Mouse (Mus musculus): Measurements from ENCODE around the gene Fli1. TPM values are rescaled to one million over a fixed set of nuclear protein-coding genes. Genes with fewer than 3 reads are reported as not detected.

The Fli1 gene
- total RNA-seq, 2 experiments from 2014 or later, result 16.2 to 16.6 TPM

DNA sequence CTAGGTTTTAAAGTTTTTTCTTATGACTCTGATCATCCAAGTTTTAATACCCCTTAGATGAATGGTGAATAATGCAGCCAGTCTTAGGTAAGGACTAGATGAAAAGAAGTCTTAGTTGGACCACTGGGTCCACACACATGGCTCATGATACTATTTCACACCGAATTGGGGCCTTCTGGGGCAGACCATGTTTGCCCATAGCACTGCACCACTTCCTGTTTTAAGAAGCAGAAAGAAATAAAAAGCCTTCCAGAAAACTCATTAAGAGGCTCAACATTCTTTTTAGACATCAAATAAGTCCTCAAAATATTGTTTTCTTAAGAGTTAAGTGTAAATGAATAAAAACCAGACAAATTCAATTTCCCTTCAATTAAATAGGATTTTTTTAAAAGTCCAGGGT lies 11.7 kb downstream of the Fli1 start:
- intact Hi-C loops (cut with DNase I; ENCODE audit: low total_unique reads), result no loop called here
- DNase-seq, result no peak

DNA sequence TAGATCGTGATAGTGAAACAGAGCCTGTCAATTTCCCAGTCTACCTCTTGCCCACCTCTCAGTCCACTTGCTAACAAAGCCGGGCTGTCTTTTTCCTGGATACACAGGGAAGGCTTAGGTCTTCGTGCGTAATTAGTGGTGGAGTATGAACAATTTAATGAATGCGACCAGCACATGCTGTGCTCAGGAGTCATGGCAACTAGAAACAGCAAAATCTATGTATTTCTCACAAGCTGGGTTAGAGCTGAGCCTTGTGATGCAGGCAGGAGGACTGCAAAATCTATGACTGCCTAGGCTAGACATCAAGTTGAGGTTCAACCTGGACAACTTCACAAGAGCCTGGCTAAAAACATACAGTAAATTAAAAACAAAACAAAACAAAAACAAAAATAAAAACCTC lies 12.5 kb downstream of the Fli1 start:
- intact Hi-C loops (cut with DNase I; ENCODE audit: low total_unique reads), result no loop called here
- no peak for DNase-seq

DNA sequence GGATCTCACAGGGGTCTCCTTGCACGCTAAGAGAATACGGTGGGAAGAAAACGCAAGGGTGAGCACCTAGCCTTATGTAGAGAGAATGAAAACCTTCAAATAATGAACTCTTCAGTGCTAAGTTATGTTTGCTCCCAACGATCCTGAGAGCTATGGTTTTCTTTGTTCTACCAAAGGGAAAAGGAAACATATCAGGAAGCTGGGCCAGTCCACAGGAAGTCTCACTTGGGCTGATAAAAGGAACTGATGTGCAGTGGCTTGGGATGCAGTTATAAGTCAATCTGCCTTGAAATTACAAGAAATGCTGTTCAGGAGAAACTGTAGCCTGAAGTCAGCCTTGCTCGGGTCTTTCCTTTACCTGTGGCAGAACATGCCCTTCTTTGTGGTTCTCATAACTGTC lies 13.1 kb downstream of the Fli1 start:
- intact Hi-C loops (cut with DNase I; ENCODE audit: low total_unique reads), result no loop called here
- no peak for DNase-seq

DNA sequence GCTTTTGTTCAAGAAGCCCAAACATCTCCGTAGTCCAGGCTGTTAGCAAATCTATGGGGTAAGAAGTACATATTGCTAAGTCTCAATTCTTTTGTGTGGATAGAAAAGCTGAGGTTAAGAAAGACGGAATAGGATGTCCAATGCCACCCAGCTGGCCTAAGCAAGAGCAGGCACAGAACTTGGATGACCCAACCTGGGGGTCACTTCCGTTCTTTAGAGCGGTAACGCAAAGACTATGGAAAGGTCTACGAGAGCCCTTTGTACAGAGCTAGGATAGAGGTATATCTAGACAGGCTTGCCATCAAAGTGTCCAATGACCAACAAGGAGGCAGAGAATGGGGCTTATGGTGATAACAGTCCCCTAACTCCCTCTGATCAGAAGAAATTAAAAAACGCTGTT lies 15.3 kb downstream of the Fli1 start:
- no peak for DNase-seq
- intact Hi-C loops (cut with DNase I; ENCODE audit: low total_unique reads), result no loop called here

DNA sequence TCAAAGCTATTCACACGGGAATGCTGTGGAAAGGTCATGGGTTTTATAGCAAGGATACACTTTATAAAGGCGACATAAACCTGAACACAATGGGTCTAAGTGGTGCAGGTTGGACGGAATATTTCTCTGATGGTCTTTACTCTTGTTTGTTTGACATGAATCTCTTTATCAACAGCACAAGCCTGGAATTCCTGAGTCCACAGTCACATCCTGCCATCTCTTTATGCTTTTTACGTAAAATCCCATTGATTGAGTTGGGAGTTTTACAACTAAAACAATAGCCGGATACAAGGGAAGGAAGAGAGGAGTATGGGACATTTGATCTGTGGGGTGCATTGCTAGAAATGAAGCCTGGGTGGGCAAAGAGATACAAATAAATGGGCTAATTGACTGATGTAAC lies 16.9 kb downstream of the Fli1 start:
- intact Hi-C loops (cut with DNase I; ENCODE audit: low total_unique reads), result no loop called here
- DNase-seq, result no peak

DNA sequence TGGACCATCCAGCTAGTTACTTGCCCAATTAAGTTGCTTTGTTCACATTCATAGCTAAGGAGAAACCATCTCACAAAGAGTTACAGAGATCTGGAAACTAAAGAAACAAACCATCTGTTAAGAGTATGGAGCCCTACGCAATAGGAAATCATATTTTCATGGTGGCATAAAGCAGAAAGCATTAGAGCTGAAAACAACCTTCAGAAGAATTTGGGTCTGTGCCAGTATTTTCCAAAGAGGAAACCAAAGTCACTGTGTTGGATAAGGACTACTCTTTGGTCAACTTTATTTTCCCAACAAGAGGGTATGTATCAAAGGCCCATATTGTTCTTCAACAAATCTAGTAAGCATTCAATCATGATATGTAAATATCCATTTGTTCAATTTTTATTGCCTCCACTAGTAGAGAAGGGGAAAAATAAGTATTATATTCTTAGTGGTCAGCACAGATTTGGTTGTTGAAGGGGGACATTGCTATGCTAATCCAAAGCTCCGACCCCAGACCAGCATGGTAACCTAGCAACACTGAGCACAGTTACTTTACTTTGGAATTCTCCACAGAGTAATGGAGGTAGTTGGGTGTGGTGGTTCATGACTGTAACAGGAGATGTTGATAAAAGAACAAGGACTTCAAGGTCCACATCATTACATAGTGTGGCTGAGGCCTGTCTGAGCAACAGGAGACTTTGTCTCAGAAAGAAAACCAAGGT lies 20.0 kb downstream of the Fli1 start:
- no peak for DNase-seq
- intact Hi-C loops (cut with DNase I; ENCODE audit: low total_unique reads), result no loop called here

DNA sequence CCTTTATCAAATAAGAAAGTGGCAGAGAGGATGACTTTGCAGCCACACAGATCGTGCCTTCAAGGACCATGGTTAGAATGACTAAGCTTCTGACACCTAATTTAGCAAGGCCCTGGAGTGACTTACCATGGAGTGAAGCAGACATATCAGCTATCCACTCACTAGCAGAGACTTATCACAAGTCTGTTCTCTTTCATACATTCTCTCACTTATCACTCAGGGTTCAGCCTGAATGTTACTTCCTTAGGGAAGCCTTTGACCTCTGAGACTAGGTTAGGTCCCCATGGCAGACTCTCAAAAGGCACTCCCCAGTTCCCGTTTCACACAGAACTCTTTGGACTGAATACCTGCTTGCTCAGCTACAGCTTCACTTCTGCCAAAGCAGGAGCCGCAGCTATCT lies 21.3 kb downstream of the Fli1 start:
- DNase-seq, result no peak
- intact Hi-C loops (cut with DNase I; ENCODE audit: low total_unique reads), result no loop called here

DNA sequence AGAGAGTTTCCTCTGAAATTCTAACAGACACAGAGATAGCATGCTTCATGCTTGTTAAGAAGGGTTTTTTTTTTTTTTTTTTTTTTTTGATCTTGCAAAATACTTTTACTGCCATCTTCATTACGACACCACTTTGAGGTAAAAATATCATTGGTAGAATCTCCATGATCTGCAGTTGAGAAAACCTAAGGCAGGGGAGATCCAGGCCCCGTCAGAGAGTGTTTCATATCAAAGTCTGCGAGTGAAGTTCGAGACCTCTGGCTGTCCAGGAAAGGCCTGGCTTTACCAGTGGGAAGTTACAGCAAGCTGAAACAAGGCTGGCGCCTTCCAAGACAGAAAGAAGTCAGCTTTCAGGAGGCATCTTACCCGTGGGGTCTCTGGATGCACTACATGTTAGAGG lies 21.8 kb downstream of the Fli1 start:
- DNase-seq, result no peak

DNA sequence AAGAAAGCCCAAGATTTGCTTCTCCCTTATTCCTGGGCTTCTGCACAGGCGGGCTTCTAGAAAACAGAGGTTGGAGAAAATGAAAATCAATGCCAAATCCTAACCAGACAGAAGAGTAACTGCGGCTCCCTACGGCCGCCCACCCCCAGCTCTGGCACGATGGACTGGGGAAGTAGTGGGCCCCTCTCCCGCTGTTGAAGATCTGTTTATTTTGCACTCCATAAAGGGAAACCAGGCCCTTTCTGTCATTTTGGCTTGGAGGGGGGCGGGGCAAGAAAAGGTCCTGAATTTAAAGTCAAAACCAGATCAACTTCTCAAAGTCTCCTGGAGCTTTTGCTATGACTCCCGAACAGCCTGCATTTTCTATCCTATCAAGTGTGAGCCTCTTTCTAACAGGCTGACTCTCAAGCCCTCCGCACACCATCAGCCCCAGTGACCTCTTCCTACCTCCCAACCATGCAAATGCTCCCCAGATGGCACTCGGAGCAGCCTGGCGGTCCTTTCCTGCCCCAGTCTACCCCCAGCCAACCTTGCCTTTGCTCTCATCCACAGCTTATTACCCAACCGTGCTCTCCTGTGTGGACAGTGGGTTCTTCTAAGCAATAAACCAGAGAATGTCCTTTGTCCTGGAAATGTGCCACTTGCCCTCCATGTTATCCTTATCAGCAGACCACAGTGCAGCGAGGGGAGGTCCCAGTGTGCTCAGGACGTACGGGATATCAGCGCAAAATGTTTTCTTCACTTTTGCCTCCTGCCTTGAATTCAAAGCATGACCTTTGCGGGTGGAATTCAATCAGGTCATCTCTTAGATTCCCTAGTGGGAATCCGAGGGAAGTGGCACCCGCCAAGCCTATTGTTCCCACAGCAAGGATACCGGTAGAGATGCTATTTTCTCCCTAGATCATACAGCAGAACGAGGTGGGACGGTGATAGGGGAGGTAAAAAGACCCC lies 23.3 kb downstream of the Fli1 start:
- DNase-seq, result no peak

More for the DNA sequence above, 21.8 kb downstream of the Fli1 start:
- intact Hi-C loops (cut with DNase I; ENCODE audit: low total_unique reads), result no loop called here

DNA sequence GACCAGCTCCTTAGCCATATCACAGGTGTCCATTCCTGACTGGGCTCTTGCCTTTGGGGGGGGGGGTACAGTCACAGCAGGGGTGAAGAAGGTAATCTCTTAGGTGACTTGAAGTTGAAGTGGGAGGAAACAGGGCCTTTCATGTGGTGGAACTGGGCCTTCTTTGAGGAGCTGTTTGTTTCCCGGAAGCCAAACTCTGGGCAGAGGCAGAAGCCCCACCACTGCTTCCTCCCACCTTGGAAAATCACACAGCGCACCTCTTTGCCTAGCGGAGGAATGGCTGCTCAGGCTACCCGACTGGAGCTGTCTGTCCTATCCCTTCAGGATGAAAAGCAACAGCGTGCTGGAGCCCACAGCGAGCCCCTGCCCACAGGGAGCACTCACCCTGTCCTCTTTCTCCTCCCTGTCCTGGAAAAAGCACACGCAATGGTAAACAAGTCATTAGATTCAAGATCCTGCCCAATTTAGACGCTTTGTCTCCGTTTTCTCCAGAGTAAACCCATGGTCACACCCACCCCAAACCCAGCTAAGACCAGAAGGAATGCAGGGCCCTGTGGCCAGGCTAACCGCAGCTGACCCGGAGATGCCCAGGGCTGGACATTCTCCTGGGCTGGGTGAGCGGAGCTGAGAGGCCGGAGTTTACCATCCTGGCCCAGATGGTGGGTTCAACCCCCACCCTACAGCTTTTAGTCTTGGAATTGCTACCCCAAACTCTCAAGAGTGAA lies 24.1 kb downstream of the Fli1 start:
- intact Hi-C loops (cut with DNase I; ENCODE audit: low total_unique reads), result no loop called here
- no peak for DNase-seq

More for the DNA sequence above, 23.3 kb downstream of the Fli1 start:
- intact Hi-C loops (cut with DNase I; ENCODE audit: low total_unique reads), result no loop called here

DNA sequence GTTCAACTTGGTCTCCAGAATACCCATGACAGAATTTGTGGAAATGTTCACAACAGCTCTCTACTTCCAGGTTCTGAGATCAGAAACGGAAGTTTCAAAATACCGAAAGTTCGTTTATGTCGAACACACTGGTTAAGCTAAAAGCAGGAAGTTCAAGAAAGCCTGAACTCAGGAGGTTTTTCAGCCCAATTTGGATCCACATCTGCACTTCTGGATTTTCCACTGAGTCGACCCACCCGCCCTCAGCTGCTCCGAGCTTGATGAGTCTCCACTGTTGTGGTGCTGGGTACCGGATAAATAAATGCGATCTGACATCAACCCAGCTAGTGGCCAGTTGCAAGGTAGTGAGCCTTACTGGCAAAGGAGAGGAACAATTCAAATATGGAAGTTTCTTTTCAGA lies 26.0 kb downstream of the Fli1 start:
- intact Hi-C loops (cut with DNase I; ENCODE audit: low total_unique reads), result no loop called here
- DNase-seq, result no peak

DNA sequence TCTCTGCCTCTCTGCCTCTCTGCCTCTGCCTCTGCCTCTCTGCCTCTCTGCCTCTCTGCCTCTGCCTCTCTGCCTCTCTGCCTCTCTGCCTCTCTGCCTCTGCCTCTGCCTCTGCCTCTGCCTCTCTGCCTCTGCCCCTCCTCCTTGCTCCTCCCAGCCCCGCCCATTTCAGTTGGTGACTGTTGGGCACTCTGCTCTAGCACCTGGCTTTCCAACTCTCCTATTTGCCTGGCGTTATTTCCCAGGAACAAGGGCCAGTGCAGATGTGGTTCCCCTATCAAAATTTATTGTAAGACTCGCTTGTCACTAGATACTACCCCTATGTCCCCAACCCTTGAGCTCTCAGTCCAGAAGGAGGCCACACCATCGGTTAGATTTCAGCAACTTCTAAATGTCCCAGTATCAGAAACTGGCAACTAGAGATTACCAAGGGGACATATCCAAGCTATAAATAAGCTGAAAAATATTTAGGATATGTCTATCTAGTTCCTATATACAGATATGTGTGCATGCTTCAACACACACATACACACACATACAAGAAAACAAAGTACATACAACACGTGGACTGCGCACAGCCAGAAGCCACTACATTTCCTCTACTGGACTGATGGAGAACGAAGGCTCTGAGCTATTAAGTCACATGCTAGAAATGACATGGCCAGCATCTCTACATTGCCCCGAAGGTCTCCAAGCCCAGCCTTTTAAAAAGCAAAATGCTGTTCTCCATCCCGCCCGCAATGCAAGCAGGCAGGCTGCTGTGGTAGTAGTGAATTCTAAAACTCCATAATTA lies 26.6 kb downstream of the Fli1 start:
- DNase-seq, result peak; percentile 27
- intact Hi-C loops (cut with DNase I; ENCODE audit: low total_unique reads), result no loop called here

DNA sequence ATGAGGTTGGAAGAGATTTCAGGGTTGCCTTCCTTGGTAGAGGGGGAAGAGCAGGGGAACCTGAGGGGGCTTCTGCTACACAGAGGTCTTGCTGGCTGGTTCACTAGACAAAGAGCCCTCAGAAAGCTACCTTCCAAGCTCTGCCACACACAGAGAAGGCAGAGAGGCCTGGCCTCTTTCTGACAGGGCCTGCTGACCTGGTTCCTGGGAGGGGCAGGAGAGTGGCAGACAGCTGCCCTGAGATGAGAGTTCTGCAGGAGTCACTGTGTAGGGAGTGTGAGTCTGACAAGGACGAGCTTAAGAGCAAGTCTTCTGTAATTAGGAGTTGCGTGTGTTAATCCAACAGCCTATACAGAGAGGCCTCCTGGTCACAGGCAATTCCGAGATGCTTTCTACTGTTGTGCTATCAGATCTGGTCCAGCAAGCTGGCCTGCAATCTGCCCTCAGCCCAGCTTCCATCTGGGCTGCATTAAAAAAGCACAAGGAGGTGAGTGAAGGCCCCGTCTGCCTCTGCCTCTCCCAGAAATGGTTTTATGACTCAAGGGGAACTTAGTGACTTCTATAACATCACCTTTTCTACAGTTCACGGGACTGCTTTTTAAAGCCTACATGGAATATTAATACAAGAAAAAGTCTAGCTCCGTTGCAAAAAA lies 28.1 kb downstream of the Fli1 start:
- intact Hi-C loops (cut with DNase I; ENCODE audit: low total_unique reads), result no loop called here
- no peak for DNase-seq

DNA sequence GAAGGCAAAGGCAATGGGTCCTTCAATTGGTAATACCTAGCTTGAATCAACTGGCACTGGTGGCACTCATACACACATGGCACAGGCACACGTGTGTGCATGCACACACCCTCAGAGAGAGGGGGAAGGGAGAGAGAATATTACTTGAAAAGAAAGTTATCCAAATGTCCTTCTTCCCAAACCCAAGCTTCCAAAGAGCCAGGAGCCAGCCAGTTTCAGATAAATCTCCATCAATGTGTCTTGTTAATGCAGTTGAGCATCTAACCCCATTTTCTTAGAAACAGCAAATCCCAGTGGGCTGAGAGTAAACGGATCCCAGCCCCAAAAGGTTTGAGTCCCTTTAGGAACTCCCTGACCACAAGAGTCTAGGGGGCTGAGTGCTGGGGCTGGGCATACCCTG lies 29.2 kb downstream of the Fli1 start:
- intact Hi-C loops (cut with DNase I; ENCODE audit: low total_unique reads), result no loop called here
- DNase-seq, result no peak

DNA sequence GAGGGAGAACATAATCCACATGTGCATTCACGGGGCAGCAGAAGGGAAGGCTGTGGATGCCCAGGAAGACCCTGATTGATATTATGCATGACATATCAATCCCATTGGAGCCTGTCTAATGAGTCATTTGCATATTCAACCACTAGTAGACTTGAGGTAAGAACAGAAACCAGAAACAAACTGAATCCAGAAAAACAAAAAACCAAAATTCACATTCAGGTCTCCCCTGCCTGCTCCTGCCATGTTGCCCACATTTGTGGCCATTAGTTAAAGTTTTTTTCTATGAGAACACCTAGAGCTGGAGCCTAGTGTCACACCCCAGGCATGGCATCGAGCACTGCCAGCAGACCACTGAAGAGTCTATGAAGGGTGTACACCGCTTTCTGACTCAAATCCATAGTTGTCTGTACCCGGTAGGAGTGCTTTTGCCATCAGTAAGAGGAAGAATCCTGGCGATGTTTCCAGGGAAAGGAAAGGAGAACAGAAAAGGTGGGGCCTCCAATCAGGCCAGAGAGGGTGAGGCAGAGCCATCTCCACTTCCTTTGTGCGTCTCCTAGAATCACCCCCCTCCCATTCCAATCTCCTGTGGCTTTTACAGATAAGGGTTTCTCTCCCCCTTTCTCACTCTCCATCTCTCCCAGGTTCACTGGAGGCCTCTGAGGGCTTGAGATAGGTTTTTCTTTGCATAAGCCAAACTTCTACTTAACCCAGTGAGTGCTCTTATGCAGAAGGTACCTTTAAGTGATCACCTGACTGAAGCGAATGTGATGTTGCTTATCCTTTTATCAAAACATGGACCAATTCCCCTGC lies 32.0 kb downstream of the Fli1 start:
- intact Hi-C loops (cut with DNase I; ENCODE audit: low total_unique reads), result no loop called here
- DNase-seq, result no peak

DNA sequence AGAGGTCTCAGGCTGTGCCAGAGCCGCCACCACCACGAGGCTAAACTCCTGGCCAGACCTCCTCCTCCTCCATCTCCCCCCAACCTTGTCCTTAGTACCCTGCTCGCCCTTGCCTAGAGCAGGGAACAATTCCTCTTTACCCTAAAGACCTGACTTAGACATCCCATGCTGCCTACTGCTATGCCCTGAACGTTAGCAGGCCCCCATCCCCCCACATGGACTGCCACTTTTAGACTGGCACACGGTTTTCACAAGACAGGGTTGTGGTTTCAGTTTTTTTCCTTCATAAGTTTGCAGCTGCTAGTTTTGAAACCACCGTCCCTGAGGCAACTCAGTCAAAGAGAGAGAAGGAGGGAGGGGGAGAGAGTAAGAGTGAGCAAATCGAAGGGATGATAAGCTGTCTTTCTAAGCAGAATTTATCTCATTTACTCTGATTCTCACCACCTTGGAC lies 32.9 kb downstream of the Fli1 start:
- DNase-seq, result peak; percentile 9
- intact Hi-C loops (cut with DNase I; ENCODE audit: low total_unique reads), result no loop called here

DNA sequence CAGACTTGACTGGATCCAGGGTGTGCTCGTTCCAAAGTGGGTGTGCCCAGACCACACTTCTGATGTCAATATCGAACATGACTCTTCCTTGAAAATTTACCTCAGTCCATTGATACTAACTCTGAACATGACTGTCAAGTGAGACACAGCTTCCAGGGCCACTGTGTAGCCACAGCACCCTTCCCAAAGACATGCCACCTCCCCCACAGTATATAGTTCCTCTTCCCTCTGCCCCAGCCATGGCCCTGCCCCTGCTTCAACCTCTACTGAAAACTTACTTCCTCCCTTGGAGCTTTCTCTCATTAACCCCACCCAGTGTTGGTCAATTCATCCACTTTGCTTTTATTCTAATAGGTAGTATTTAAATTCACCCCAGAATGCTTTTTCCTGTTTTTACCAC lies 34.0 kb downstream of the Fli1 start:
- peak; percentile 22 for DNase-seq
- intact Hi-C loops (cut with DNase I; ENCODE audit: low total_unique reads), result no loop called here

DNA sequence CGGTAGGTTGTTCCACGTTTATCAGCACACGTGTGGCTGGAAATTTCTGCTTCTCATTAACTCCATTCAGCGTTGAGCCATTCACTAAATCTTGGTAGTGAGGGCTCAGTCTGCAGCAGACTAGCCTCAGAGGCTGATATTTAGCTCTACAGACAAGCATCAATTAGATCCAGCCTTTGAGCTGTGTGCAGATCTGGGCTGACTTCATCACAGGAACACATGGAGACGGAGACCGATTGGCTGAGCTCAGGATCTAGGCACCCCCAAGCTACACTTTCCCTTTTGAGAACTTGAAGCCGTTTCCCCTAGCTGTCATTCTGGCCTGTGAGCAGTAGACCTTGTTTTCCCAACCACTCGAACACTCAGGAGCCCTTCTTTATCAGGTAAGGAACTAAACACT lies 34.5 kb downstream of the Fli1 start:
- no peak for DNase-seq
- intact Hi-C loops (cut with DNase I; ENCODE audit: low total_unique reads), result no loop called here
